ENCODE assay signal across 15 mouse cellular contexts in genomic region chr5:52263214-52263613, GRCm38 (mm10).
DNase-seq lines count a peak whose midpoint lies in the region; ATAC-seq lines count a peak whose summit lies in the region.
"Had no signal": no experiment of that assay in that cellular context is flagged by ENCODE, and none has a peak within 500 bp of the region (broad histone marks: within the 10 kb centered on the region; RNA-seq: fewer than 3 reads in every experiment).

No protein-coding gene starts in this region.

- no peaks in the 10 kb centered on the region for H3K27me3 ChIP-seq in hindbrain, embryonic 12.5 days
- H3K27me3 ChIP-seq in heart, embryonic 10.5 days (ENCODE audit: insufficient read depth, poor library complexity, severe bottlenecking), result no peaks in the 10 kb centered on the region
- H3K27me3 ChIP-seq: liver, embryonic 13.5 days; midbrain, embryonic 12.5 days; neural tube, embryonic 13.5 days had no signal

- no peak for ATAC-seq in hindbrain, embryonic 12.5 days (ENCODE audit: low FRiP score)
- ATAC-seq: CD4-positive, CD25-positive, alpha-beta regulatory T cell, adult 4 months had no signal

- intact Hi-C loops in left cerebral cortex, postnatal 25 days (cut with DNase I), result loop anchor here (1.0 to 5.0 kb wide), 3 partner anchors 50 to 209 kb away; partner anchors contain the start of gene Ccdc149

- no peak overlapping the region for H3K9ac ChIP-seq in hindbrain, embryonic 12.5 days
- H3K9ac ChIP-seq: liver, embryonic 13.5 days; midbrain, embryonic 12.5 days; neural tube, embryonic 13.5 days had no signal

- no peaks in the 10 kb centered on the region for H3K9me3 ChIP-seq in hindbrain, embryonic 12.5 days (replicated peaks)
- no peaks in the 10 kb centered on the region for H3K9me3 ChIP-seq in heart, embryonic 10.5 days
- H3K9me3 ChIP-seq: liver, embryonic 13.5 days; neural tube, embryonic 13.5 days had no signal

- H3K4me3 ChIP-seq in hindbrain, embryonic 12.5 days, result no peak overlapping the region
- H3K4me3 ChIP-seq in heart, embryonic 10.5 days, result no peak overlapping the region
- H3K4me3 ChIP-seq: liver, embryonic 13.5 days; midbrain, embryonic 12.5 days; neural tube, embryonic 13.5 days had no signal

- no peak overlapping the region for H3K4me2 ChIP-seq in hindbrain, embryonic 12.5 days (replicated peaks)
- H3K4me2 ChIP-seq: liver, embryonic 13.5 days; midbrain, embryonic 12.5 days; neural tube, embryonic 13.5 days had no signal

- no peaks in the 10 kb centered on the region for H3K4me1 ChIP-seq in hindbrain, embryonic 12.5 days
- H3K4me1 ChIP-seq in heart, embryonic 10.5 days, result no peaks in the 10 kb centered on the region
- H3K4me1 ChIP-seq: liver, embryonic 13.5 days; midbrain, embryonic 12.5 days; neural tube, embryonic 13.5 days had no signal

- no peaks in the 10 kb centered on the region for H3K36me3 ChIP-seq in hindbrain, embryonic 12.5 days
- no peaks in the 10 kb centered on the region for H3K36me3 ChIP-seq in heart, embryonic 10.5 days
- H3K36me3 ChIP-seq: liver, embryonic 13.5 days; midbrain, embryonic 12.5 days; neural tube, embryonic 13.5 days had no signal

- 78% methylated on average over 11 of the region's 11 CpGs for WGBS in hindbrain, embryonic 12.5 days
- 79% methylated on average over 11 of the region's 11 CpGs for WGBS in heart, embryonic 10.5 days

- no peak overlapping the region for H3K27ac ChIP-seq in hindbrain, embryonic 12.5 days
- no peak overlapping the region for H3K27ac ChIP-seq in heart, embryonic 10.5 days
- H3K27ac ChIP-seq: liver, embryonic 13.5 days; midbrain, embryonic 12.5 days; neural tube, embryonic 13.5 days had no signal

- DNase-seq in retina, adult 2 months (ENCODE audit: low read depth, low spot score), result peak; percentile 13
- no peak for DNase-seq in retina, embryonic 14.5 days (ENCODE audit: low spot score)
- peak; percentile 32 to 46 for DNase-seq in layer of hippocampus, adult 18-20 months (ENCODE audit: low spot score in 2 of 2)
- peak; percentile 47 to 91 for DNase-seq in left cerebral cortex, postnatal 25 days (ENCODE audit: low spot score in 2 of 2)
- DNase-seq in telencephalon, adult 2 months (ENCODE audit: low read depth, low spot score), result peak; percentile 85
- DNase-seq in heart, embryonic 10.5 days (ENCODE audit: low spot score), result no peak
- DNase-seq in adrenal gland, adult 18-20 months (ENCODE audit: low spot score in 2 of 2), result no peak
- DNase-seq: cerebellum, postnatal 14 days; heart, adult 11 months; kidney, adult 11 months; liver, embryonic 13.5 days had no signal

Comparison
In these comparisons a context has a peak if more than half of its experiments do, and no peak if none do; other contexts are left out.
1. DNase-seq: peak in retina, adult 2 months (single experiment), layer of hippocampus, adult 18-20 months (2 of 2), left cerebral cortex, postnatal 25 days (2 of 2) and telencephalon, adult 2 months (single experiment); none in retina, embryonic 14.5 days (single experiment), heart, embryonic 10.5 days (single experiment) and adrenal gland, adult 18-20 months (0 of 2).